Mouse (Mus musculus): ENCODE measurements around the gene Shf. TPM values are rescaled to one million over a fixed set of nuclear protein-coding genes. Genes with fewer than 3 reads are reported as not detected.
"Not testable (repeated sequence)": the region's sequence is repeated elsewhere in the genome, so short reads cannot be mapped to it uniquely, and the experiment has no call there.

The Shf gene
- polyA plus RNA-seq, 1 experiment = 84.9 TPM

DNA sequence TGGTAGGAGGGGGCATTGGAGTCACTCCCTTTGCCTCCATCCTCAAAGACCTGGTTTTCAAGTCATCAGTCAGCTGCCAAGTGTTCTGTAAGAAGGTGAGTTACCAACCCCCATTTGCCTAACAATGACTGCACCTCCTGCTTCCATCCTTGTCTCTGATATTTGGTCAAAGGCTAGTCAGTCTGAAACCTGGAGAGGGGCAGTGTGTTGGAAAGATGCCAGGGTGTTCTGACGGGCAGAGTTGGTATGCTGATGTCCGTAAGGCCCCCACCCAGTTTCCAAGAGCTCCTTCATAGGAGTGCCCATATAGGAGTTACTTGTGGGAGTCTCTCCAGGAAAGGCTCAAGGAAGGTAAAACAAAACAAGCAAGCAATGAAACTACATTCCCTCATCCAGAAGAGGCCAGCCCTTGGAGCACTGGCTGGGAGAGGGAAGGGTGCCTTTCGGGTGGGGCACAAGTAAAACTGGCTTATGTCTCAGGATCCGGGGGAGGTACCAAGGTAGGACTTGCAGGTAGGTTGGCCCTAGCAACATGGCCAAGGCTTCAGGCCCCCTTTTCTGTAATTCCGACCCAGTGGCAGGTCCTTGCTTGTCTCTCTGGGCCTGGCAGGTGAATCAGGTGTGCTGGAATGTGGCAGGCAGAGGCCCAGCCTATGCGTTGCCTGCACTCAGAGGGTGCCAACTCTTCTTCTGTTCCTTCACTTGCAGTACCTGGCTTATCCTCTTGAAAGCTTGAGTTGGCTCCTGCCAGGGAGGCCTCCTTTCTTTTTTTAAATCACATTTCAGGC, 23.7 kb downstream of the Shf start:
- no peak for TF ChIP-seq POLR2A (IDR thresholded peaks at IDR 0.05; ENCODE audit: borderline replicate concordance, extremely low read depth, insufficient read depth, insufficient read length, poor library complexity, severe bottlenecking)
- TF ChIP-seq CTCF (IDR thresholded peaks at IDR 0.05; ENCODE audit: borderline replicate concordance, extremely low read depth, insufficient read depth, insufficient read length) = no peak
- DNase-seq (ENCODE audit: low read depth) = no peak

DNA sequence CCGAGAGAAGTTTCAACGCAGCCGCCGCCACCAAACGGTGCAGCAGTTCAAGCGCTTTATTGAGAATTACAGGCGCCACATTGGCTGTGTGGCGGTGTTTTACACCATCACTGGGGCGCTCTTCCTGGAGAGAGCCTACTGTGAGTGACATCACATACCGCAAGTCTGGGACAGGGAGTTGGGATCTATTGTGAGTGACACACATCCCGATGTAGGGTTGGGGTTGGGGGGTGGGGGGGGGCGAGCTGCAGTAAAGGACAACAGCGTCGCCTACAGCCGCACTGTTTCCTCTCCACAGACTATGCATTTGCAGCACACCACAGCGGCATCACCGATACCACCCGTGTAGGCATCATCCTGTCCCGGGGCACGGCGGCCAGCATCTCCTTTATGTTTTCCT, 31.7 kb downstream of the Shf start:
- DNase-seq (ENCODE audit: low read depth) = peak; percentile 30
- no peak for TF ChIP-seq CTCF (IDR thresholded peaks at IDR 0.05; ENCODE audit: borderline replicate concordance, extremely low read depth, insufficient read depth, insufficient read length)
- no peak for TF ChIP-seq POLR2A (IDR thresholded peaks at IDR 0.05; ENCODE audit: borderline replicate concordance, extremely low read depth, insufficient read depth, insufficient read length, poor library complexity, severe bottlenecking)

DNA sequence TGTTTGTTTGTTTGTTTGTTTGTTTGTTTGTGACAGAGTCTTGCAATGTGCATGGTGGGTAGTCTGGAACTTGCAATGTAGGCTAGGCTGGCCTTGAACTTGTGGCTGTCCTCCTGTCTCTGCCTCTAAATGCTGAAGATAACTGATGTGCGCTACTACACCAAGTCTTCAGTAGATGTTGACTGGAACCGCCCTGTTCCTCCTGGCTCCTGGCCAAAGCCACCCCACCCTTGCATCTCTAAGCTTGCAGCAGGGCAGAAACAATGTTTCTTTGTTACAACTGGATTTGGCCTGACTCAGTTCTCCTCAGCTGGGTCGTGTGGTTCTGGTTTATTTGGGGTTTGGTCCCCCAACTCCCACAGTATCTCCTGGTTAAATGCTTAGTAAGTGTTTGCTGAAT, 34.8 kb downstream of the Shf start:
- TF ChIP-seq POLR2A (IDR thresholded peaks at IDR 0.05; ENCODE audit: borderline replicate concordance, extremely low read depth, insufficient read depth, insufficient read length, poor library complexity, severe bottlenecking) = no peak
- no peak for DNase-seq (ENCODE audit: low read depth)

DNA sequence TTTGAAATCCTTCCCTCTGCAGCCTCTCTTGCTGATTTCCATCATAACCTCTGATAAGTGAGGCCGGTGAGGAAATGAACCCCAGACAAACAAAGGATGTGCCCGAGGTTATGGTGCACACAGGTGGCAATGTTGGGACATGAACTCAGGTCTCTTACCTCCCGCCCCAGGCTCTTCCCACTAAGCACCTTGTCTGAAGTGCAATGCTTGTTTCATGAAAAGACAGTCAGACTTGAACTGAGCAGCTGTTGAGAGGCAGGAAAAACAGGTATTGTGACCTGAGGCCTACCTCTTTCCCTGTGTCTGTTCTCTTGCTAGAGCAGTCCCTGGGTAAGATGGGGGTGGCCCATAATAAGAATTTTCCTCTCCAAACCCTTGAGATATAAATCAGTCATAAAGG, 36.7 kb downstream of the Shf start:
- no peak for DNase-seq (ENCODE audit: low read depth)

DNA sequence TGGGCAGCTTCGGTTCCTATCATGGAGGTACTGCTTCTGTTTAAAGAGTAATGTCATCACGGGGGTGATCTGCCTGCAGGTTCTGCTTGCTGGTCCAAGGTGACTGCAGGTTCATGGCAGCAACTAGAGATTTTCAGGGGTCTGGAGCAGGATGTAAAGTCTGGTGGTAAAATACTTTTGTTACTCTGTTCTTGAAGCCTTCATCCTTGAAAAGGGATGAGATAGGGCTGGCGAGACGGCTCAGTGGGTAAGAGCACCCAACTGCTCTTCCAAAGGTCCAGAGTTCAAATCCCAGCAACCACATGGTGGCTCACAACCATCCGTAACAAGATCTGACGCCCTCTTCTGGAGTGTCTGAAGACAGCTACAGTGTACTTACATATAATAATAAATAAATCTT, 38.6 kb downstream of the Shf start:
- not testable (repeated sequence) for DNase-seq (ENCODE audit: low read depth)

More for the DNA sequence above, 36.7 kb downstream of the Shf start:
- TF ChIP-seq POLR2A (IDR thresholded peaks at IDR 0.05; ENCODE audit: borderline replicate concordance, extremely low read depth, insufficient read depth, insufficient read length, poor library complexity, severe bottlenecking) (no peak), CTCF (IDR thresholded peaks at IDR 0.05; ENCODE audit: borderline replicate concordance, extremely low read depth, insufficient read depth, insufficient read length) (no peak)

DNA sequence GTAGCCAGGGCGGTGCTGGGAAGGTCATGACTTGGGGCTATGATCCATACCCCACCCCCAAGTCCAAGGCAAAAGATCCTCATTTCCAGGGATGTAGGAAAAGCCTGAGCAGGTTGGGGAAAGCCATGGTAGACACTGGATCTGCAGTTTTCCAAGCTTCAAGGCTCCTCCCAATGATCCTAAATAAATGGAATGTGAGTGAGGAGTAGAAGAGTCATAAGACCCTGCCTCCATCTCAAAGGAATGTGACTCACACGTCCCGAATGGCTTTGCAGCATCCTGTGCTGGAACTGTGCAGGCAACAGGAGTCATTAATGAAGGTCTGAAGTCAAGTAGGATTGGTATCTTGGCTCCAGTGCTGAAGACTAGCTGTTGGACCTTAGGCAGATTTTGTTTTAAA, 41.0 kb downstream of the Shf start:
- DNase-seq (ENCODE audit: low read depth) = no peak
- TF ChIP-seq CTCF (IDR thresholded peaks at IDR 0.05; ENCODE audit: borderline replicate concordance, extremely low read depth, insufficient read depth, insufficient read length) = no peak
- TF ChIP-seq POLR2A (IDR thresholded peaks at IDR 0.05; ENCODE audit: borderline replicate concordance, extremely low read depth, insufficient read depth, insufficient read length, poor library complexity, severe bottlenecking) = no peak

DNA sequence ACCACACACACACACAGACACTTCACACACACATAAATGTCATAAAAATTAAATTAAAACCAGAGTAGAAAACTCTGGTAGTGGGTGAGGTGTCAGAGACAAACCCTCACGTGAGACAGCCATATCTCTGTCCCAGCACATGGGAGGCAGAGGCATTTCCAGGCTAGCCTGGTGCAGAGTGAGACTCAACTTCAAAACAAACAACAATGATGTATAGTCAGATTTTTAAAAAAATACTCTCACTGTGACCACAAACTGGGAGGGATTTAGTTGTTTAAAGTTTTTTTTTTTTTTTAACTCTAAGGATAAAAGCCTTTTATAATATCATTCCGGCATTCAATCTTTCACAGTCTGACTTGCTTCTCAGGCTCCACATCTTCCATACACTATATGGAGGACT, 43.6 kb downstream of the Shf start:
- TF ChIP-seq POLR2A (IDR thresholded peaks at IDR 0.05; ENCODE audit: borderline replicate concordance, extremely low read depth, insufficient read depth, insufficient read length, poor library complexity, severe bottlenecking) (no peak), CTCF (IDR thresholded peaks at IDR 0.05; ENCODE audit: borderline replicate concordance, extremely low read depth, insufficient read depth, insufficient read length) (no peak)
- no peak for DNase-seq (ENCODE audit: low read depth)

DNA sequence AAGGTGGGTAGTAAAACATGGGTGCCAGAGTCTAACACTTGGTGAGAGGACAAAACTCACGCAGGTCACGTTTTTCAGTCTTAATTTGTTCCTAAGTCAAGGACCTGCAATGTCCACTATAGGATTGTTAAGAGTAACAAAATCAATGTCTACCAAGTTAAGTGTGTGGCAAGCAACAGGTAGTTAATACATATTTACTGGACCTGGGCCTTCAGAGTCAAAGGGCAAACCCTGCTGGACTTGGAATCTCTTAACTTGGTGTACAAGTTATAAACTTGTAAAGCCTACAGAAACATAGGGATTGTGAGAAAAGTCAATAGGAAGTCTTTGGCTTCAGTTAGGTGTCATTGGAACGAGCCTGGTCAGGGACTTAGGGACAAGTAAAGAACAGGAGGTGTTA, 44.4 kb downstream of the Shf start:
- no peak for TF ChIP-seq CTCF (IDR thresholded peaks at IDR 0.05; ENCODE audit: borderline replicate concordance, extremely low read depth, insufficient read depth, insufficient read length)
- TF ChIP-seq POLR2A (IDR thresholded peaks at IDR 0.05; ENCODE audit: borderline replicate concordance, extremely low read depth, insufficient read depth, insufficient read length, poor library complexity, severe bottlenecking) = no peak
- DNase-seq (ENCODE audit: low read depth) = no peak

DNA sequence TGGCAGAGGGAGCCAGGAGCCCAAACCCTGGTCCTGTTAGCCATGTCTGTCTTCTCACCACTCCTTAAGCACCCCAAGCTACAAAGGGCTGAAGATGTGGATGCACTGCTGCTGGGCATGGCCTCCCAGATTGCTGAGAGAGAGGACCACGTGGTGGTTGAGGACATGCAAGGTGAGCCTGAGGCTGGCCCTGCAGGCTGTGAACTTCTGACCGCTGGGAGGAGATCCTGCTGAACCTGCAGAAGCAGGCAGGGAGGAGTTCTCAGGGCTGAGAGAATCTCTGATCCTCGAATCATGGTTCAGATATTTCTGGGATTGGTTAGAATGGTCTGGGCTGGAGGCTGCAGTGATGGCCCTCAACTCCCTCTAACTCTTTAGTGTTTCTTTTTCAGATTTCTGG, 45.0 kb downstream of the Shf start:
- DNase-seq (ENCODE audit: low read depth) = no peak
- no peak for TF ChIP-seq POLR2A (IDR thresholded peaks at IDR 0.05; ENCODE audit: borderline replicate concordance, extremely low read depth, insufficient read depth, insufficient read length, poor library complexity, severe bottlenecking)
- TF ChIP-seq CTCF (IDR thresholded peaks at IDR 0.05; ENCODE audit: borderline replicate concordance, extremely low read depth, insufficient read depth, insufficient read length) = no peak

DNA sequence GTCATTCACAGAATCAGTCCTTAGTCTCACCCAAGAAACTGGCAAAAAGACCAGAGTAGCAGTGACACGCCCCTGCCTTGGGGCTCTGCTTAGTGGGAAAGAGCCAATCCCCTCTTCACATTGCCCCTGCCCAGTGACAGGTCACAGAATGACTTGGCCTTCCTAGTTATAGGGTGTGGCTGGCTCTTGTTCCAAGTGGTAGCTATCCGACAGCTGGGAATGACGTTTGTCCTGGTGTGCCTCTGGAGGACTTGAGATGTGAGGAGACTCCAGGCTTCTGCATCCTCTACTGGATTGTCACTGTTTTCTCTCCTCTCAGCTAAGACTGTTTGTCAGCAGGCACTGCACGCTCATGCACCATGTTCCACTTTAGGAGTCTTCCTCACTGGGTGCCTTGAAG, 51.6 kb downstream of the Shf start:
- no peak for DNase-seq (ENCODE audit: low read depth)
- TF ChIP-seq POLR2A (IDR thresholded peaks at IDR 0.05; ENCODE audit: borderline replicate concordance, extremely low read depth, insufficient read depth, insufficient read length, poor library complexity, severe bottlenecking) (no peak), CTCF (IDR thresholded peaks at IDR 0.05; ENCODE audit: borderline replicate concordance, extremely low read depth, insufficient read depth, insufficient read length) (no peak)

DNA sequence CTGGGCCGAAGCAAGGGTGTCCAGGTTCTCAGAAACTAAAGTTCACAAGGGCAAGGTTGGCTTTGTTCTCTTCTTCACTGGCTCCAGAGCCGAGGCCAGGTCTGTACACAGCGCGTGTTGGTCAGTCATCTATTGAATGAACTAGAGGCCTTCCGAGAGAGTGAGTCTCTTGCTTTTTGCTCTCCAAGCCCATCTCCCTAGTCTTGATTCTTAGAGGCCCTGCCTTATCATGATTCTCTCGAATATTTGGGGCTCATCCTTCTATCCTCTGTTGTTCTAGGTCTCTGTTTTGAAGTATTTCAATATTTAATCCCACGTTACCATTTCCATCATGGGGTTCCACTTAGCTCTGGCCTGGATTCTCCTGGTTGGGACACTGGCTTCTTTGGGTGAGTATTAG, 53.6 kb downstream of the Shf start, which contains the start of gene Duox1:
Gene Duox1 (plus strand): TSS at position 301 of the 400 bp plus-strand sequence.
- TF ChIP-seq CTCF (IDR thresholded peaks at IDR 0.05; ENCODE audit: borderline replicate concordance, extremely low read depth, insufficient read depth, insufficient read length) (no peak), POLR2A (IDR thresholded peaks at IDR 0.05; ENCODE audit: borderline replicate concordance, extremely low read depth, insufficient read depth, insufficient read length, poor library complexity, severe bottlenecking) (no peak)
- no peak for DNase-seq (ENCODE audit: low read depth)

DNA sequence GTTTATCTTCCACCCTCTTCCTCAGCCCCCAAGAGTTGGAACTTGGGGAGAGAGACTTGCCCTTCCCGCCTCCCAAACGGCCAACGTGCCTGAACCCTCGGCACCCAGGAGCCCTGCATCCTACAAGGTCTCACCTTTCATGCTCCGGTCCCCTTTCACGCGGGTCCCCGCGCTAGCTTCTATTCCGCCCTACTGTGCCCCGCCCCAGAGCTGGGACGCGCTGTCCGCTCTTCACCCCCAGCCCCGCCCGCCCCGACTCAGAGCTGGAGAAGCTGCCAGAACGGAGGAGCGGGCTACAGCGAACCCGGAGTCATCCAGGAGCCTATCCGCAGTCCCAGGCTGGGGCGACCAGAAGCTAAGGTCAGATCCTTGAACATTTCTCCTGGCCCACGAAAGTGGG, 55.4 kb downstream of the Shf start, which contains the start of gene Duoxa1:
Gene Duoxa1 (minus strand): TSS at position 195 of the 400 bp plus-strand sequence.
- DNase-seq (ENCODE audit: low read depth) = no peak
- no peak for TF ChIP-seq CTCF (IDR thresholded peaks at IDR 0.05; ENCODE audit: borderline replicate concordance, extremely low read depth, insufficient read depth, insufficient read length)
- TF ChIP-seq POLR2A (IDR thresholded peaks at IDR 0.05; ENCODE audit: borderline replicate concordance, extremely low read depth, insufficient read depth, insufficient read length, poor library complexity, severe bottlenecking) = no peak
